Mouse (Mus musculus): ENCODE data around the gene Pdzk1.

Pdzk1 gene

GRCm38 (mm10) chr3:96882061-96882849, 53.2 kb downstream of the Pdzk1 start:
- no peak for DNase-seq (ENCODE audit: inconsistent ontology term)

DNA sequence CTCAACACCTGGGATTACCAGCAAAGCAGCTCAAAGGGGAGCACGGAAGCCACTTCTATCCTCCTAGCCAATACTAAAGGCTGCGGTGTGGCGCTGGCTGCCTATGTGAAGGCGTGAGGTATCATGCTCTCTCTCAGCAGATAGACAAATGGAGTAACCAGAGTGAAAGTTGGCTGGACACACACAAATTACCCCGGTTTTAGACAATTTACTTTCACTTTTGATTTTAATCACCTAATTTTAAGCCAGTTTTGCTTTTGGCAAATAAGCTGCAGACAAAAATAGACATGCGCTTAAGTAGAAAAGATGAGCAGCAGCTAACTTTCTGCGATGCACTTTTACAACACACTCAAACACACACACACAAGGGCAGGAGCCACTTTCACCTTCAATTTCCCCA, 54.6 kb downstream of the Pdzk1 start:
- no peak for DNase-seq (ENCODE audit: inconsistent ontology term)

DNA sequence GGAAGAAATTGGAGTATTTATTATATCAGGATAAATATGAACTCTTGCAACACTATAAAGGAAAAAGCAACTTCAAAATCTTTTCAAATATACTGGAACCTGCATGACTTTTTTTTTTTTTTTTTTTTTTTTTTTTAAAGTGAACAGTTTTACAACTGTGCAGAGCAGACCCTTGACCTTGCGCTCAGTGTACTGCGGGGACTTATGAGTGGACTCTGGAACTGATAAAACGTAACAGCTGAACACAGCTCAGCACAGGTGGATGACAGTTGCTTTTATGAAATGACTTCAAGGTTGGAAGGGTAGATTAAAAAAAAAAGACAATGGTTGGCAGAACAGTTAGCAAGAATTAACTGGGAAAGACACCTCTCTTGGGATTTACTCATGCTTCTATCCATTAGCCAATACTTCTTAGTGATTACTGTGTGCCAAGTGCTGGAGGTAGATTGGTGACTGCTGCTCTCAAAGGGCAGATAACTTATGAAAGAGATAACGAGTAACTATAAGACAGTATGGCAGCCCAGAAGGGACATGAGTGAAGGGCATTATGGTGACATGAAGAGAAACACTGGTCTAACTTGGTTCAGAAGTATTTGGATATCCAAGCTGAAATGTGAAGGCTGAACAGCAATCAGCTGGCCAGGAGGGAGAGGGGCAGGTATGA, 73.4 kb downstream of the Pdzk1 start:
- DNase-seq (ENCODE audit: inconsistent ontology term), result no peak

GRCm38 (mm10) chr3:96904393-96904792, 75.3 kb downstream of the Pdzk1 start, which contains the start of gene Gja5:
TSS of gene Gja5 (plus strand) at chr3:96904693.
- DNase-seq (ENCODE audit: inconsistent ontology term), result no peak

DNA sequence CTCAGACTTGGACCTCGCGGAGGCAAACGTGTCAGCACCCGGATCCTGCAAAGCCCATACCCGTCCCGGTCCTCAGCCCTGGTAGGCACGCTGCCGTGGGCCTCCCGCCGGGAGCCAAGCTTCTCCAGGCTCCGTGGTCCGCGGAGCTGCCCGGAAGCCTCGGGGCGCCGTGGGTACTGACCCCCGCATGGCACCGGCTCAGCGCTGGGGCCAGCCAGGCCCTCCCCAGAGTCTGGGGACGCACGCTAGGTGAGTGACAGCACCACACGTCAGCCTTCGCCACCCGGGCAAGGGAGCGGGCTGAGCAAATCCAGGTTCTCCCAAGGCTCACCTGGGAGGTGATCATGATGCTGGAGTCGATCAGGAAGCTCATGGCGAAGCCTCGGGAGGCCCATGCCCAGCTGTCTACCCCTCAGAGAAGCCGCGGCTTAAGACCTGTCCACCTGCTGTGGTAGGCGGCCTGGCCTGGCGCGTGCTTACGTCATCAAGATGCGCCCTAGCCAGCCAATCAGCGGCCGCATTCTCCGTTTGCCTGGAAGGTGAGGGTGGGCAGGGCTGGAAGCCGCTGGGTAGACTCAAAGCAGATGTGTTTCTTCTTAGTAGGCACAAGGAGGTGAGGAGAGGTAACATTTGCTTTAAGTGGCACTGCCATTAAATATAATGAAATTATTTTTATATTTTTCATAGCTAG, 75.9 kb downstream of the Pdzk1 start, which contains the start of gene Gpr89:
Gpr89 (minus strand) TSS at position 496 of the 691 bp plus-strand sequence.
- peak; percentile 87 for DNase-seq (ENCODE audit: inconsistent ontology term)

- DNase-seq (ENCODE audit: inconsistent ontology term), result no peak
These were observed 76.5 kb downstream of the Pdzk1 start for GRCm38 (mm10) chr3:96905592-96905991.
